Mouse (Mus musculus): ENCODE data around the gene Meis2.

DNA sequence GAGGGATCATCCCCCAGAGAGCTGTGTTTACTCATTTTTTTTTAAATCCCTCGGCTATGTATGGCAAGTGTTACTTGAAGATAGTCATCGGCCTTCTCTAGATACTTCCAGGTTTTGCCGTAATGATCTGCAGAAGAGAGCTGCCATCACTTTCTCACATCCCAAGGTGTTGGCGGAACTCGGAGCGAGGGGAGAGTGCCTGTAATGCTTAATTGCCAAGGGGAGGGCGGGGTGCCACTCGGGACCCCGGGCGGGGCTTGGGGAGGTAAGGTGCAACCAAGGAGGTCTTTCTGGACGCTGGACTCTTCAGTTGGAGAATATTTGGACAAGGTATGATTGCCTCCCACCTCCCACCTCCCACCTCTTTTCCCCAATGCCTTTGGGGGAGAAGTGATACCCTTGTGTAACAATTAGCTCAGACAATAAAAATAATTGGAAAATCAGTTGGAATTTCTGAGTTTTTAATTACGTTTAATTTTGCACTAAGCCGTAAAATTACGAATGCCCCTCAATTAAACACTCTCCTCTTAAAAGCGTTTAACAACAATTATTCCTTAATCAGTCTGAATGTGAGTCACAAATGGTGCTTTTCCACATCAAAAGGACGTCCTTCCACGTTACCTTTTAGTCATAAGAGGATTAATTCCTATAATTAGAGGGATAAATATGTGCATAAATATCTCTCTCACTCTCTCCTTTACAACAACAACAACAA is 9.2 kb upstream of the Meis2 start:
- no peak for TF ChIP-seq CTCF (IDR thresholded peaks at IDR 0.05; ENCODE audit: low read depth, low read length)
- TF ChIP-seq POLR2A (IDR thresholded peaks at IDR 0.05; ENCODE audit: borderline replicate concordance, low read depth, low read length): no peak
